Mouse (Mus musculus) gastrocnemius, adult 18-20 months (tissue): Measurements from ENCODE around the gene Gpx2. TPM values are rescaled to one million over a fixed set of nuclear protein-coding genes. Genes with fewer than 3 reads are reported as not detected.

Source experiments
- DNase-seq: peaks from one replicate; pipeline ENCODE4 v3.0.0; 2021; ENCODE audit warnings: low spot score
- long read RNA-seq, 2 experiments: library from polyadenylated mRNA; stranded (forward); transcript quantifications; one replicate each; pipeline ENCODE4 v2.0.0; 2021
- total RNA-seq, 2 experiments: library from RNA; stranded (reverse); gene quantifications; 2 replicates each; pipeline ENCODE4 v1.2.3; 2021

Gpx2 gene
- total RNA-seq: not detected
- long read RNA-seq, experiment 1: 0 reads
- long read RNA-seq, experiment 2: 0 reads

GRCm38 (mm10) chr12:76795350-76795749, at the start of gene Gpx2:
TSS of gene Gpx2 (minus strand) at chr12:76795554.
- DNase-seq: no peak

GRCm38 (mm10) chr12:76844346-76845061, 49.1 kb upstream of the Gpx2 start:
- no peak for DNase-seq

- no peak for DNase-seq
Observed at GRCm38 (mm10) chr12:76840081-76840480, 44.7 kb upstream of the Gpx2 start.

GRCm38 (mm10) chr12:76839298-76839697, 43.9 kb upstream of the Gpx2 start:
- no peak for DNase-seq

DNA sequence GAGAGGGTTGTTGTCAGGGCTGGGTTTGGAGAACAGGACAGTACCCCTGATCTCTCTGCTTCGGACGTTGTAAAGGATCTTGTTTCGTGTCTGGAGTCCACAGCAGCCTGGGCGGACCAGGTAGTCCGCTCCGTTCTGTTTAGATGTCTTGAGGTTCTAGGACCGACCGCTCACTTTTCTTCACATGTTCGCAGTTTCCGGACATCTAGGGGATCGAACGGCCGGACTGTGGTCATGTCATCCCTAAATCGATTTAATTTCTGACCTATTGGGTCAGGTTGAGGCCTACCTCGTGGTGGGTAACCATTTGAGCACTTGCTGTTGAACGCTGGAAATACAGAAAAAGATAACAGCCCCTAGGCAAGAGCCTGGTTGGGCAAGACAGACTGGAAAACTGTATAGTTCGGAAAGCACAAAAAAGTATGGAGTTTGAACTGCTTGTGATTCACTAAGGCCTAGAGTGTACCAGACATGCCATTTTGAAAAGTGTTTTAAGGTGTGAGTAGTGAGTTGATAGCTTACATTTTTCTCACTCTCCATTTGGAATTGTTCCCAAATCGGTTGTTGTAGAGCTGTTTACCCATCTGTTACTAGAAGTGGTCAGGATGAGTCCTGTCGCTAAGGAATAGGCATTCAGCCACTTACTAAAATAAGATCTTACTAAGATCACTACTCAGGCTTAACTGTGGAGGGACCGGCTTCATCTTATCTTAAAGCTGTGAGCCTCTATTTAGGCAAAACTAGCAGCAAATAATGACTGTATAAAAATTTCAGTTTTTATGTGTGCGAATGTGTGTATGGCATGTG, 42.7 kb upstream of the Gpx2 start:
- DNase-seq: no peak

GRCm38 (mm10) chr12:76837101-76837843, 41.9 kb upstream of the Gpx2 start:
- DNase-seq: peak; percentile 97

GRCm38 (mm10) chr12:76832704-76833103, 37.4 kb upstream of the Gpx2 start:
- no peak for DNase-seq

- no peak for DNase-seq
Observed at GRCm38 (mm10) chr12:76825283-76825682, 29.9 kb upstream of the Gpx2 start.

GRCm38 (mm10) chr12:76822651-76823041, 27.3 kb upstream of the Gpx2 start, which contains the start of gene Rab15:
TSS of gene Rab15 (minus strand) at chr12:76822908.
- no peak for DNase-seq

DNA sequence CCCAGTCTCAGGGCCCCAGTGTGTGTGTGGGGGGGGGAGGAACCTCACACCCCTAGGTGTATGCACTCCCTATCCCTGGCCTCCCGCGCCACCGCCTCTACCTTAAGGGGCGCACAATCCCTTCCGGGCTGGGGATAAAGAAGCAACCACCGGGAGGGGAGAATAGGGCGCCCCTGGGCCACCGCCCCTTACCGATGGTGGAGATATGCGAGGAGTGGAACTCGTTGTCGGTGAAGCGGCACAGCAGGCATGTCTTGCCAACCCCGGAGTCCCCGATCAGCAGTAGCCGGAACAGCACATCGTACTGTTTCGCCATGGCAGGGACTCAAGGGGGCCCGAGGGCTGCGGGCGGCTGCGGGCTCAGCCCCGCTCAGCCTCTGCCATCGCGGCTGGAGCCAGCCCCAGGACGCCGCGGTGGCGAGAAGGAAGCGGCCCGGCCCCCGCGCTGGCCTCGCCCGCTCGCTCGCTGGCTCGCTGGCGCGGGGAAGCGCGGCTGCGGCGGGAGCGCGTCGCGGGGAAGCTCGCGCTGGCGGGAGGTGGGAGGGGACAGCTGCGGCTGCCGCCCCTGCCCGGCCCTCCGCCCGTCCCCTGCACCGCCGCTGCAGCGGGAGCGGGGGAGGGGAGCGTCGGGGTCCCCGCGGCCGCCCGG, 26.8 kb upstream of the Gpx2 start:
- DNase-seq: no peak

DNA sequence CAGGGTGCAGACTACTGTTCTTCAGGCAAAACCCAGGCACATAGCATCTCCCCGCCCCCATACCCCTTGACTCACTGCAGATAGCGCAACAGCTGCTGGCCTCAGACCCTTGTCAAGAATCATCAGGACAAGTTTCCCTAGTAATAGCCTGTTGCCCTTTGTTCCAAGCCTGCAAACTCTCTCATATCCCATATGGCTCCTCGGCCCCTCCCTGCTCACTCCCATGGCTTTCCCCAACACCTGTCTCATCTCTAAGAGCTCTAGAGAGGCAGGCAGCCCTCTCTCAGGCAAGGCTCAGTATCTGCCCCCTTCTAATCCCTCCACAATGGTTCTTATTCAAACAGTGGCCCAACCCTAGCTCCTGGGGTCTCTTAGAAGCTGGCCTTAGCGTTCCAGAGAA, 25.3 kb upstream of the Gpx2 start:
- no peak for DNase-seq

DNA sequence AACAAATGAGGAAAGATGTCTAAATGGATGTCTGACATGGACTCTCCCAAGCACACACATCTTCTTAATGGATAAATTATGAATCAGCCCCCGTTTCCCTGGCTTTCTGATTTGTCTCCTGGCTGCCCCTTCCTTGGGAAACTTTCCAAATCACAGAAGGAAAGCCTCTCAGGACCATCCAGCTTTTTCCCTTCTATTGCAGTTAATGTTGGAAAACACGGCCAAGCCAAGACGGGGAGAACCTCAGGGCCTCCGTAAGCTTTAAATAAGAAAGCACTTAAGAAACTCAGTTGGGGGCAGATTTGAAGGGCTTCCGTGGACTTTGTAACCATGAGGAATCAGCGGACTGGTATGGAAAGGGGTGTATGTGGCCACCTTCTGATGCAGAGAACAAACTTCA, 24.5 kb upstream of the Gpx2 start:
- peak; percentile 22 for DNase-seq

DNA sequence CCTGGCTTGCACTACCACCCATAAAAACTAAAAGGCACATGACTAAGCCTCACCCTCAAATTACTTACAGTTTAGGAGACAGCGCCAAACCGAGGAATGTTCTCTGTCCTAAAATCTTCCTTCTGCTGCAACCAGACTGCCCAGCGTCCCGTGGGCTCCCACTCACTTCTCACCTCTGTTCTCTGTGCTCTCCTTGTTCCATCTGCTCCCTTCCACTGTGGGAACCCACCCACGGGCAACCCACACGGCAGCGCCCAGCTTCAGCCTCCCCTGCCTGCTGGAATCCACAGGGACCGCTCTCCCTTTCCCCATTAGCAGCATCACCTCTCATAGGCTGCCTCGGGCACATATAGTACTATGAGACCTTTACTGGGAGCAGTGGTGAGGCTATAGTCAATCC, 23.6 kb upstream of the Gpx2 start:
- DNase-seq: no peak

DNA sequence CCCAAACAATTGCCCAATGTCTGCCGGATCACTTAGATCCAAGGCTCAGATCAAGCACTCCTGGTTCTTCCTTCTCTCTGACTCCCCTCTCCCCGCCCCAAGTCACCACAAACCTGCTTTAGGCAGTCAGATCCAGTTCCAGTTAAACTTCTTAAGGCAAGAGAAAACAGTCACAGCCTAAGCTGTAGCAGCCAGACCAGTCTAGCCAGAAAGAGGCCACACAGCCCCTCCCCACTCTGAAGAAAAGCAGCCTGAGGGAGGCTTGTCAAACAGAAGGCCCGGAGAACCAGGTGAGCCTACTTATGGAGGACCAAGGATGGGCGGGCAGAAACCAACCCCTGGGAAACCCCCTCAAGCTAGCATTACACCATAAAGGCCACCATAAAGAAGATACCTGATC, 22.8 kb upstream of the Gpx2 start:
- DNase-seq: no peak

- DNase-seq: no peak
Observed at GRCm38 (mm10) chr12:76817176-76817575, 21.8 kb upstream of the Gpx2 start.

GRCm38 (mm10) chr12:76816720-76817119, 21.4 kb upstream of the Gpx2 start:
- no peak for DNase-seq

DNA sequence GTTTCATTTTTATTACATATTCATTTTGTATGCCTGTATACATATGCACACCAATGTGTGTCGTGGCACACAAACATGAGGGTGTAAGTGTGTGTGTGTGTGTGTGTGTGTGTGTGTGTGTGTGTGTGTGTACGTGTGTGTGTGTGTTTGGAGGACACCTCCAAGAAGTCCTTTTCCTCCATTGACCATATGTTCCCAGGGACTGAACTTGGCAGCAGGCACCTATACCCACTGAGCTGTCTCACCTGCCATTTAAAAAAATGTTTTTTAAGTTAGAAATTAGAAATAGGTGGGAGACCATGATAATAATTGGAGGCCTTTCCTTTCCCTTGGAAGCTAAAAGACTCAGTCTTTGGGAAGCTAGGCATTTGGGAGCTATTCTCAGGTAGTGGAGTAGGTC, 18.8 kb upstream of the Gpx2 start:
- DNase-seq: no peak

- DNase-seq: no peak
Observed at GRCm38 (mm10) chr12:76813543-76813942, 18.2 kb upstream of the Gpx2 start.

DNA sequence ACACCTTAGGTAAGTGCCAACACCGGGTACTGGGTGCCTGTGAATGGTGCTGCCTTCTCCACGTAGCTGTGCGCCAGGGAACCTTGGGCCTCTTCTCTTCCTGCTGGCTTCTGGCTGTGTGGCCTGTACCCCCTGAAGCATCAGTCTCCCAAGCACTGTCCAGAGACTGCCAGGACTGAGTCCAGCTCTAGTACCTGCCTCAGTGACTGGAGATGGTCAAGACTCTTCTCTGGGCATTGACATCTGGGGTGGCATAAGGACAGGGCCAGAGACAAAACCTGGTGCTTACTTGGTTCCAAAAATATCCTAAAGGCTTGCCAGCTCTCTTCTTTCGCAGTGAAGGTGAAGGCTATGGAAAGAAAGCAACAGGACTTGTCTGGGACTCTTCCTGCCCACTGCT, 15.7 kb upstream of the Gpx2 start:
- DNase-seq: no peak

GRCm38 (mm10) chr12:76810491-76810890, 15.1 kb upstream of the Gpx2 start:
- DNase-seq: no peak

GRCm38 (mm10) chr12:76807796-76808195, 12.4 kb upstream of the Gpx2 start:
- DNase-seq: no peak
